Mouse (Mus musculus) thymus, postnatal 4 days (tissue): Measurements from ENCODE around the gene Mrps9.
"Not testable (repeated sequence)": the region's sequence is repeated elsewhere in the genome, so short reads cannot be mapped to it uniquely, and the experiment has no call there.

Source experiments
- DNase-seq: peaks from one replicate; pipeline ENCODE4 v3.0.0; 2021

Gene Mrps9

DNA sequence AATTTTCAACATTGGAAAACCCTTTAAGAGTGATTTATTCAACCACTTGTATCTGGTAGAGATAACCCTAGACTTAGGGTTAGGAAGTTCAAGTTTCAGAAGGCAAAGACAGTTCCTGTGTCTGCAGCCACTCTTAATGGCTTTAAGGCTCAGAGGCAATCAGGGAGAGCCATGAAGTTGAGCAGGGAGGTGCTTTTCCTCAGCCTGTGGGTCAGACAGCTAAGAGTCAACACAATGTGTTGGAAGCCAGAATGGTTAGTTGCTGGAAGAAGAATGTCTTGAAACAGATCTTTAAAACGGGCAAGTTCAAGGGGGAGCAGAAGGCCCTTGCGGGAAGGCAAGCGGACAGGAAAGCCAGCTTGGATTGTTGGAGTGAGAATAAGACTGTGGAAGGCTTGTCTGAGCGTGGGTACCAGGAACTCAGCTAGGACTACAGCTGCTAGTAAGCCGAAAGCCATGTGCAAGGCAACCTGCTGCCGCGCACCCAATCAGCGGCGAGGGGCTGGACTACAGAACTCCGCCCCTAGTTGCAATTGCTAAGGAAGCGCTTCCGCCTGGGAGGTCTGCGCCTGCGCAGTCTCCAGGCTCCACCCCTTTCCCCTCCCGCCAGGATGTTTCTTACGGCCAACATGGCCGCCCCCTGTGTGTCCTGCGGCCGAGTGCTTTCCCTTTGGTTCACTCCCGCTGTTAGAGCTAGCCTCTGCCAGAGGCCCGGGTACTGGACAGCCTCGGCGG lies at the start of gene Mrps9:
Gene Mrps9 (plus strand): TSS at position 571 of the 735 bp plus-strand sequence.
- peak; percentile 98 for DNase-seq

DNA sequence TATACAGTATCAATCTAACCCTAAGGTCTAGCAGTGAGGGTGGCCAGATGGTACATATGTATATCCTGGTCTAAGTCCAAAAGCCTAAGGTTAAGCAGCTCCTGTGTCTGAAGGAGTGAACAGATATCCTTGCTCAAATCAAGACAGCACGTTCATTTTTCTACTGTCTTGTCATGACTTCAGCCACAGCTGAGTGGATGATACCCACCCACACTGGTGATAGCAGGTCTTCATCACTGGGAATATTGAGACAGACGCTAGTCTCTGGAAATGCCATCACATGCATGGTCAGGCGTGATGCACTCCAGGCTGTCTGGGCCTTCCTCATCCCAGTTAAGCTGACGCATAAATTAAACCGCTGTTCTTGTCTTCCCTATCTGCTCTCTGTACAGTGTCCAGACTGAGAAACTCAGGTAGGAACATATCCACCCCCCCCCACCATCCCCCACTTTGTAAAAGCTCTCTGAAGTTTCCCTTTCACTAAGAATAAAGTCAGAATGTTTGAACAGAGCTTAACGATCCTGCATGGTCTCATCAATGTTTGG lies 37.7 kb upstream of the Mrps9 start:
- DNase-seq: no peak

DNA sequence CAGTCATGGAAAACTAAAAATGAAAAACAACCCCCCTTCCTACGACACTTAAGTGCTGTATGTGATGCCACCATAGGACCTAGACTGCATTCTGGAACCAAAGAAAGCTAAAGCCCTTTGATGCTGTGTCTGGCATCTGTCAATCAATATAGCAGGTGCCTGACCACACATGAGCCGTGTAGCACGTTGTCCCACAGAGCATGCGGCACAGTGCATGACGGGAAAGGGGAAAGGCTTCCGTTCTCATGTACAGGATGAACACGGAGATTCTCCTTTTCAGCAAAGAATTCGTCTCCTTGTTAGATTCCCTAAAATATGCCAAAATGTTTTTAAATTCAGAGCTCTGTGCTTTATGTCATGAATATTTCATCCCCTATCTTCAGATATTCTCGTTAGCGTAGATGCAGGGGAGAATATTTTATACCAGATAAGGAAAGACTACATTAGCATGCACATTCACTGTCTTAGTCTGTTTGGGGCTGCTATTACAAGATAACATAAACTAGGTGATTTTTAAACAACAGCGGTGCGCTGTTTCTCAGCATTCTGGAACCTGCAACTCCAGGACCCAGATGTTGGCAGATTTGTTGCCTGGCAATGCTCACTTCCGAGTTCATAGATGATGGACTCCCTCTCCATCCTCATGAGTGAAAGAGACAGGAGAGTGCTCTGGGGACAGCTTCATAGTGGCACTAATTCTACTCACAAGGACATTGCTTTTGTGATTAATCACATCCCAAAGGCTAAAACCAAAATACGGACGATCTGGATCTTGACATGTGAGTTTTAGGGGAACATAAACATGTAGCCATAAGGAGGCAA lies 36.0 kb upstream of the Mrps9 start:
- DNase-seq: no peak

DNA sequence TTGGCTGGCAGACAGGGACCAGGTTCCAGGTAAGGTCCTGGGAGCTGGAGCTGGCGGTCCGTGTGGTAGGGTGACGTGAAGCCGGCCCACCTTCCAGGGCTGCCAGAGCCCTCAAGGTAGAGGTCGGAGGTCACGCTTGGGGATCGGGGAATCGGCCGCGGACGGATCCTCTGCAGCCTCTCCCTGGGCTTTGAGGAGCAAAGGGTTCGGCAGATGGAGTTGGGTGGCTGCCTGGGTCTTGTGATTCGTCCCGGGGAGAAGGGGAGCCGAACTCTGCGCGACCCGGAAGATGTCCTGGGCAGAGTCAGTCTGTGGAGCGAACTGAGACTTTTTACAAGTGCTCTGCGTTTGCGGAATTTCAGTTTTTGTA lies 350 bp downstream of the Mrps9 start:
- no peak for DNase-seq

DNA sequence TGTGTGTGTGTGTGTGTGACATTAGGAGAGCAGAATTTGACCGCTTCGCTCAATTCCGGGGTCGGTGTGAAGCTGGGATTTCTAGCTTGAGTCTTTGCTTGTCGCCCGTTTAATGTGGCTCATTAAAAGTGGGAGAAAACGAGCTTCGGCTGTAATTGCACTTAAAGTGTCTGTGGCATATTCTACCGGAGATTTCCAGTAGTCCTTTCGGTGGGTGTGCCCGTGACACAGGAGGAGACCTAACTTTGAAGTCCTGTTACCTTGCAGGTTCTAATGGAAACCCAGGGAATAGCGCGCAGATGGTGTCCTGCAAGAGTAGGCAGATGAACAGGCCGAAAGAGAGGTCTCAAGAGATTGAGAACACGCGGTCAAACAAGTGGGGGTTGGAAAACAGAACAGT lies 777 bp downstream of the Mrps9 start:
- DNase-seq: peak; percentile 8

DNA sequence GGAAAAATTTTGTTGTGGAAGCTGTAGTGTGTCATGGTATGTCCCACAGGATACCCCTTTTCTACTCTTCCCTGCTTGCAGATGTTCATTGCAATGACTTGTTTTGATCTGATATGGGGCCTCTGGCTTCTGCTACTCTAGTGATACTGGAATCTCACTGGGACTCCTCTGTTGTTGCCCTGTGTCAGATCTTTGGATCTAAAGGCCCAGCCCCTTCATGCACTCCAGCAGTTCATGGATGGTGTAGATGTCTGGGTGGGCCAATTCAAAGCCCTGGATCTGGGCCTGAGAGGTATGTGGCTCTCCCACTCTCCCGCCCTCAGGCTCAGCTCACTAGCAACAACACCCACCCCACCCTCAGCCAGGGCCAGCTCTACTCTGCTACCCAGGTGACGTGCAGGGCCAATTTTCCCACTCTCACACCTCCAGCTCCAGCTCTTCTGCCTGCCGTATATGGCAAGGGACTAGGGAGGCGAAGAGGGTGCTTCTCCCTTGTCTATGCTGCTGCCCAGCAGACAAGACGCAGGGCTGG lies 13.8 kb downstream of the Mrps9 start:
- DNase-seq: no peak

DNA sequence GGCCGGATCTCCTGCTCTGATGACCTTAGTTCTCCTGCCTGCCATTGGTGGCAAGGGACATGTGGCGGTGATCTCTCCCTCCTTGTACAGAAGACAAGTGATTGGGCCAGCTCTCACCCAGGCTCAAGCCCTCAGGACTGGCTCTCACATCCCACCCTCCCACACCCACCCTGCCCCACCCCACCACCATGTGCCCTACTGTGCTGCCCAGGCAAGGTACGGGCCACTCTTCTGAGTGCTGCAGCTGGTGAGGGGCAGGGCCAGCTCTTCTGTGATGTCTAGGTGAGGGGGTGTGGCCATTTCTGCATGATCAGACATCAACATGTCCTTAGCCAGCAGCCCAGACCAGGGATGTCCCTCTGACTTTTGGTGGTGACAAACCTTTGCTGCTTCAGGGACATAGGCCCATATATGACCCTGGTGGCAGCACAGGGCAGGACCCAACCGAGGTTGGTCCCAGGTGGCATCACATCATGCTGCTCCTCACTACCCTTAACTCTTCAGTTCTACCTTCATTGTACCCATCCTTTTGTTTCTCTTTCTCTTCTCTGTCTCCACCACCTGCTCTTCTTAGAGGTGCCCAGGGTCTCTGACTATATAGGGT lies 14.4 kb downstream of the Mrps9 start:
- DNase-seq: no peak

DNA sequence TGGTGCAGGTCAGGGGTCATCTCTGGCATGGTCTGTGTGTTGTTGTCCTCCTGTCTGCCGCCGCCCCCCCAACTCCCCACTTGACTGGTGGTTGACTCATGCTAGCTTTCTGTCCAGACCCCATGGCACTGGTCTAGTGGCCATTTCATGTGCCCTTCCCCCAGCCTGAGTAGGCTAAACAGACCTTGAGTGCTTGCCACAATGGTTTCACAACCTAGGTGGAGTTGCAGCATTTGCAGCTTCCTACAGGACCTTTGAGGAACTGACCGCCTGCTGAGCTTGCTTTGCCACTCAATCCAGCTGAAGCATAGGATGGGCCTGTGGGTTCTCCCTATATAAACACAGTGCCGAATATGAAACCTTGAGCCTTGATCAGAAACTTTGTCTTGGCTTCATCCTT lies 15.0 kb downstream of the Mrps9 start:
- no peak for DNase-seq

DNA sequence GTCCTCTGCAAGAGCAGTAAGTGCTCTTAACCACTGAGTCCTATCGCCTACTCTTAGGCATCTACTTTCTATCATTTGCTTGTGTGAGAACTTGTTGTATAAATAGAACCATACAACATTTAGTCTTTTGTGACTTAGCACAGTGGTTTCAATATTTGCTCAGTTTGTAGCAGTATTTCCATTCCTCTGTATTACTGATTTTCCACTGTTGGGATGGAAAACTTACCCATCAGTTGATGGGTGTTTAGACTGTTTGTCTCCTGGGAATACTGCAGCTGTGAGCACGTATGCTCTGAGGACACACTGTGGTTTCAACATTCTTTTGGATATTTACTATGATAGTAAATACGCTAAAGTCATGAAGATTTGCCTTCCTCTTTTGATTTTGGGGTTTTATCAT lies 16.2 kb downstream of the Mrps9 start:
- DNase-seq: no peak

DNA sequence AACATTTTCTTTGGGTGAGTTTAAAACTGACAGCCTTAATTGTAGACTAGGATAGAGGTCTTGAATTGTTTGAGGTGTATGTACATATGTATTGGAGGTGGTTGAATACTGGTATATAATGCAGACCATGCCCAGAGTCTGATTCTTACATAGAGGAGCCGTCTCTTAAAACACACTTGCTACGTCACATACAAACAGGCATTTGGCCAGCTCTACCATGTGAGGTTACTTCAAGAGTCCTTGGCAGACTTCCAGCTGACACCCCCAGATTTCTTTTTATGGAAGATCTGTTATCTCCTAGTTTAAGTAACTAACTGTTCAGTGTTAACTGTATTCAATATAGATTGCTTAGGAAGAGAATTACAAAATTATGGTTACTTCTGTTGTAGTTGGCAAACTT lies 23.1 kb downstream of the Mrps9 start:
- DNase-seq: no peak

DNA sequence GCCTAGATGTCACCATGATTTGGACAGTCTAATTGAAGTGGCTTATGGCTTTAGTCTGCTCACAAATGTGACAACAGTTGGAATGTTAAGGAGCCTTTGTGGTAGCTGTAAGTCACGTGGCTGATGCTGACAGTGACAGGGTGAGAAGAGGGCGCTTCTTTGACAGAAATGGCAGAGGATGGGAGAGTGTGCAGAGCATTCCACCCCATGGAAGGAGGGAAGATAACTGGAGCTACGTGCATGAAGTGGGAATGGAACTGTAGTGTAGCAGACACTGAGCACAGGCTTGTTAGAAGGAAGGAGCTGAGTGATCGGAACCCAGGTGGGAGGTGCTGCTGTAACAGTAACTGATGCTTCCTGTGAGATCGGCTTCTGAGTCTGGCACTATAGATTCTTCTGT lies 24.2 kb downstream of the Mrps9 start:
- no peak for DNase-seq

DNA sequence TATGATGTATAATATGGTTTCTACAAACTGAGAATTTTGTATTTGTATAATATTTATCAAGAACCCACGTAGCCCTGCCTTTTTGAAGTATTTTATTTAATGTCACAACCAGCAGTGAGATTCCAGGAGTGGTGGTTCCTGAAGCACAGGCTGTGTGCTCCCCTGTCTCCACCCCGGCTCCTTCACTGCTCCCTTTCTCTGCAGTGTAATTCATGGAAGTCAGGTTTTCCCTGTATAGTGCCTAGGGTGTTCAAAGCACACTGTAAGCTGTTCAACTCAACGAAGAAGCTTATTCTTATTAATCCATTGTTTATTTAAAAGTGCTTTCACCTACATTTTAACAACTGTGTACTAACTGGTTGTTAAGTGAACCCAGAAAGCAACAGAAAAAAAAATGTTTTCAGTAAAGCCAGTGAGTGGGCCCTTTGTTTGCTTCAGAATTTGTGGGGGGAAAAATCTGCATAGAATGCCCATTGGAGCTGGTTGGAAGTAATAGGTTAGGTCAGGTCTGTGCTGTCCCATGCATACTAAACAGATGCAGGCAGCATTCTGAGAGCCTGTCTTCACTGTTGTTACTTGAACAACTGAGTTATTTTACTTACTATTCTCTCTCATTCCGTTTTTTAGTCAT lies 25.5 kb downstream of the Mrps9 start:
- DNase-seq: no peak

DNA sequence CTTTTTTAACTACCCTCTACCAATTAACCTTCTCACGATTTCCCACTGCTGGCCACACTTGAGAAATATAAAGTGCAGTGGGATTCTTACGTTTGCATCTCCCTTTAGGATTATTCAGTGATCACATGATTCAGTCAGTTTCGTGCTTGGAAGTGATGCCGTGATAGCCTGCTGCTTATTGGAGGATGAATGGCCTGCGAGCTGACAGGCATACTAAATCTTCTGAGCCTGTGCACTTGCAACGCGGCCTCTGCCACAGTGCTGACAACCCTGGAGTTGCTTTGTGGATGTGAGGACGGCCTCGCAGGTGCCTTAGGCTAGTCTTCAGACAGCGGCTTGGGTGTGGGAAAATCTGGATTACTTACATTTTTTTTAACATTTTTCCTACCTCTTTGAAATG lies 26.2 kb downstream of the Mrps9 start:
- no peak for DNase-seq

DNA sequence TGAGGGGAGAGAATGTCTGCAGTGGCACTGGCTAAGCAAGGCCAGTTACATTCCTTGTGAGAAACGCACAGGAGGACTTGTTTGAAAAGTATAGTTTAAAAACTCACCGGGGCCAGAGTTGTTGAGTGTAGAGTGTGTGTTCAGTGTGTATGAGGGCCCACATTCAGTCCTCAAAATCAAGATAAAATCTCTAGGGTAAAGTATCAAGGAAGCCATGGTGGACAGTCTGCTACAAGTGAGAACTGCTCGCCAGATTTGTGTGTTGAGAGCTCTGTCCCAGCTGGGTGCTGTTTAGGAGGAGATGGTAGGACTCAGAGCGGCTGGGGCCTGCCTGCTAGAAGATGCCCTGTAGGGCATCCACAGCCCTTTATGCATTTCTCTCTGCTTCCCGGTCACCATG lies 27.8 kb downstream of the Mrps9 start:
- no peak for DNase-seq

DNA sequence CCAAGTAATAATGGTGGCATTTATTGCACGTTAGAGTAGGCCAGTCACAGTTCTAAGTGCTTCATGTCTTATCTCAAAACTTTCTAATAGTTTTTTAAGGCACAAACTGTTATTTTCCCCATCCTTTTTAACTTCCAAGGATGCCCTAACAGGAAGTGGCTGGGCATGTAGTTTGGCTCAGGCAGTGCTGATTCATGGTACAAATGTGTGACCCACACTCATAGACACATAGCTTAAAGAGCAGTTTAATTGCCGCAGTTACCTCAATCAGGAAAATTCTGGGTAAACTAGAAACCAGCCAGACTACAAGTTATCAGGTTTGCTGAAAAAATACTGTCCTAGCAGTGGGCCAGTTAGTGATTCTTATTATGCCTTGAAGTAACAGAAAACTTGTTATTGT lies 31.2 kb downstream of the Mrps9 start:
- DNase-seq: no peak

DNA sequence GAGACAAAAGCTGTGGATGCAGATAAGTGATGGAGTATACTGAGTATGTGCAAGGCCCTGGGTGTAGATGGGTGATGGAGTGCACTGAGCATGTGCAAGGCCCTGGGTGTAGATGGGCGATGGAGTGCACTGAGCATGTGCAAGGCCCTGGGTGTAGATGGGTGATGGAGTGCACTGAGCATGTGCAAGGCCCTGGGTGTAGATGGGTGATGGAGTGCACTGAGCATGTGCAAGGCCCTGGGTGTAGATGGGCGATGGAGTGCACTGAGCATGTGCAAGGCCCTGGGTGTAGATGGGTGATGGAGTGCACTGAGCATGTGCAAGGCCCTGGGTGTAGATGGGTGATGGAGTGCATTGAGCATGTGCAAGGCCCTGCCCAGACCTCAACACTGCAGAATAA lies 32.4 kb downstream of the Mrps9 start:
- DNase-seq: not testable (repeated sequence)

DNA sequence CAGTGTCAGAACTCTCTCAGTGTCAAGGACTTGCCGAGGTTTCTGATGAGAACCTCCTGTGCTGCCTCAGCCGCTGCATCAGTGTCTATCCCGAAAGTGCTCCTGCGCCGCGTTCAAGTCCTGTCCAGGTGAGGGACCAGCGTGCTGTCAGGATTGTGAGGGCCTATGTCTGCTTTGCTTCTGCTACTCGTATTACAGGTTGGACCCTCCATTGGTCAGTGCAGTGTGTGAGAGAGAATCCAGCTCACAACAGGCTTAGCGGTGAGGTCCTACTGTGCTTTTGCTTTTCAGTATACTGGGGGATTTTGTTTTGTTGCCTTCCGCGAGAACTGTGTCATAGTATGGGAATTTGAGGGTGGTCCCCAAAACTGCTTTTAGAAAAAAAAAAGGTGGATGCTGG lies 36.8 kb downstream of the Mrps9 start:
- no peak for DNase-seq

DNA sequence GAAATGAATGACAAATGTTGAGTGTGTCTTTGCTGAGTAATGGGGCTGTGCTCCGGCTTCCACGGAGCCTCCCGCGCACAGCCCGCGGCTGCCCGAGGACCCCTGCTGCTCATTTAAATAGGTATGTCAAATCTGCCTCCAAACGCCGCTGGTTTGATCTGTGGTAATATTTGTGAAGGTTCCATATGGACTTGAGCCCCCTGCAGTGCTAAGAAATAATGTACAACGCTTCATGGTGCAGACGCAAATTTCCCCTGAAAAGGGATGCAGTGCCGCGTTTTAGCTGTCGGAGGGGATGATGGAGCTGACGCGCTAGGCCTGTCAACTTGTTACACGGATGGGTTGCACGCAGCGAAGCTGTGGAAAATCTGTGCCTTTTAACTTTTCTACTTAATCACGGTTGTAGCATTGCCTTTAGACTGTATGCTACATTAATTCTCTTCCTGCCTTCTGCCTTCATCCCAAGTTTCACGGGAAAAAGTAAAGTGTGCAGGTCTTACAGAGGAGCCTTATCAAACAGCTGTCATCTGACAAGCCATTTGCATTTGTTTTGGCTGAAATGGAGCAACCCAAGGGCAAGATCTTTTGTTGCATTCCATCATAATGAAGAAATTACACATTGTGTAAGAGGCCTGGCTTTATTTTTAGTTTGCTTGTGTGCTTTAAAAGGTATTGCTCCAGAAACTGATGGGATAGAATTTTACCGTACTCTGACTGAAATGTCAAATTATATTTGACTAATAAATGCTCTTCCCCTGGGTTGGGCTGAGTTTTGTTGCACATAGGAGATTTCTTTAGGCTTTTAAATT lies 37.7 kb downstream of the Mrps9 start:
- DNase-seq: no peak

DNA sequence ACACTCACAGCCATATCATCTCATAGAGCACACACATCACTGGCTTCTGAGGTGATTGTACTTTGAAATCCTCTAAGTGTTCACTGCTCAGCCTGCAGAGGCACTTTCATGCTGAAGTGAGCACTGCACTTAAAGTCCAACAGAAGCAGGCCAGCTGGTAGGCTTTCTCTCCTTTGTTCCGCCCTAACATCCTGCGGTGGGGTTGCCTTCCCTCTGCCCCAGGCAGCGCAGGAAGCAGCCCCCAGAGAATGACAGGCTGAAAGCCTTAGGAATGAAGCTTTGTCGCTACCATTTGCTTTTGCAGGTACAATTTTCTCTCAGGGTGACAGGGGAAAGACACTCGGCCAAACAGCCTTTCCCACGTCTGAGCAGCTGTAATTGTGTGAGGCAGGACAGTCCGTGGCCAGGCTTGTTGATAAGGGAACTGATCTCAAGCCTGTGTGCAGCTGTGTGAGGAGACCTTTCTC lies 38.4 kb downstream of the Mrps9 start:
- no peak for DNase-seq

DNA sequence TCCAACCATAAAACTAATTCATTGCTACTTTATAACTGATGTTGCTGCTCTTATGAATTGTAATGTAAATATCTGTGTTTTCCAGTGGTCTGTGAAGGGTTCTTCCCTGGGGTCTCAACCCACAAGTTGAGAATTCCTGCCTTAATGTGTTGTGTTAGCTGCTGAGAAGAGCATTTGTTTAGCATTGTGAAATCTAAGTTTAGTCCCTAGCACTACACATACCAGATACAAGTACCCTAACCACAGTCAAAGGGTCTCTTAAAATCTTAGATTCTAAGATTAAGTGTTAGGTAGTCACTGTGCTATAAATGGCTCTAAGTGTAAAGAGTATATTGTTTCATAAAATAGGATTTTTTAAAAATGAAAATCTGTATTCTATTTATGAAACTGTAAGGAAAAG lies 43.7 kb downstream of the Mrps9 start:
- no peak for DNase-seq

DNA sequence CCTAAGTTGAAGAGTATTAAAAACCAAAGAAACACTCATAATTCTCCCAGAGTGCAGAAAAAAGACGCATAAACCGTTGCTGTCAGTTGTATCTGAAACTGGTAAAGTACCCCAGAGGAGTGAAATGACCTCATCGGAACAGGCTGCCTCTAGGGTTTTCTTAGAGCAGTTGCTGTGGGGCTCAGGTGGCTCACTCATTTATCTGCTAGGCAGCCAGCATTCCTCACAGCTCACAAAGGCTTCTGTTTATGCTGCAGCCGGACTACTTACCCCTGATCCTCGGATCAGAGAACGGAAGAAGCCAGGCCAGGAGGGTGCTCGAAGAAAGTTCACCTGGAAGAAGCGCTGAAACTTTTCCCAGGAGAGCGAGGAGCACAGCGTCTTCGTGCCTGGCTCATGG lies 54.1 kb downstream of the Mrps9 start:
- no peak for DNase-seq

DNA sequence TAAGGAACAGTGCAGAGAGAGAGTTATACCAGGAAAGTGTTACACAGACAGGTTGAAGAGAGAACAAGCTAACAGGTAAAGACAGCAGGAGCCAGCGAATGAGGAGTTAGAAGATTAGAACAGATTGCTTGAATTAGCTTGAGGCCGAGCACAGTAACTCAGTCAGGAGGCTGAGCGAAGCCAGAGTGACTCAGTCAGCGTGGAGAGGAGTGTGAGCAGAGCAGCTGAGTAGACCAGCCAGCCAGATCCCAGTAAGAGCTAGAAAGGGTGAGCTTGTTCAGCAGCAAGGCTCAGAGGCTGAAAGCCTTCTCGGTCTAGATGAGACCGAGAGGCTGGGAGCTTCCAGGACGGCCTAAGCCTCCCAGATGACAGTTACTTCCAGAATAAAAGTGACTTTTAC lies 55.7 kb downstream of the Mrps9 start:
- DNase-seq: no peak
